Mouse (Mus musculus) kidney, embryonic 16.5 days (tissue): ENCODE measurements around the gene Bcl2. TPM values are rescaled to one million over a fixed set of nuclear protein-coding genes. Genes with fewer than 3 reads are reported as not detected.

Experiments
- ATAC-seq: fragments of 200-750 bp; cut with Nextera tagmentation; 2 replicates; pipeline ENCODE4 v1.8.0; 2017; ENCODE audit warnings: moderate TSS enrichment; ENCODE audit not compliant: low FRiP score, low TSS enrichment
- H3K27ac ChIP-seq: fragments of 300-500 bp; sonication (generic); 2 replicates; pipeline ENCODE4 v1.5.1; 2014; ENCODE audit warnings: low read length
- H3K27me3 ChIP-seq: fragments of 300-500 bp; sonication (generic); 2 replicates; pipeline ENCODE4 v1.6.1; 2014; ENCODE audit warnings: low read length, control low read depth, mixed read lengths; ENCODE audit not compliant: insufficient read depth
- H3K36me3 ChIP-seq: fragments of 300-500 bp; sonication (generic); 2 replicates; pipeline ENCODE4 v1.6.1; 2014; ENCODE audit warnings: low read length, control low read depth, mixed read lengths; ENCODE audit not compliant: insufficient read depth
- H3K4me1 ChIP-seq: fragments of 300-500 bp; sonication (generic); 2 replicates; pipeline ENCODE4 v1.6.1; 2014; ENCODE audit warnings: low read length, control low read depth, mixed read lengths; ENCODE audit not compliant: insufficient read depth
- H3K4me2 ChIP-seq: fragments of 300-500 bp; sonication (generic); replicated peaks from 2 replicates; pipeline ENCODE4 v1.6.1; 2014; ENCODE audit warnings: low read depth, low read length
- H3K4me3 ChIP-seq: fragments of 300-500 bp; sonication (generic); 2 replicates; pipeline ENCODE4 v1.5.1; 2014; ENCODE audit warnings: mild to moderate bottlenecking, low read length
- H3K9ac ChIP-seq: fragments of 300-500 bp; sonication (generic); replicated peaks from 2 replicates; pipeline ENCODE4 v1.6.1; 2014; ENCODE audit warnings: low read length
- H3K9me3 ChIP-seq: fragments of 300-500 bp; sonication (generic); 2 replicates; pipeline ENCODE4 v1.6.1; 2016; ENCODE audit warnings: low read length, control low read depth
- WGBS: fragments of 180-500 bp; shearing (Covaris S2); extraction: QIAGEN DNeasy Blood & Tissue Kit; methylation state at CpG from one replicate; pipeline ENCODE4 v1.1.7; 2014; 5-methylcytosine and 5-hydroxymethylcytosine counted together
- polyA plus RNA-seq: library from polyadenylated mRNA; unstranded; fragments of >200 nt; fragmentation: Nextera tagmentation; extraction: Ambion mirVana; gene quantifications from 2 replicates; pipeline ENCODE4 v1.2.1, GENCODE M21; 2015

The Bcl2 gene
- polyA plus RNA-seq, 1 experiment from 2014 or later = 20.4 TPM

GRCm38 (mm10) chr1:106631869-106632463 lies 82.1 kb downstream of the Bcl2 start:
- WGBS = 88% methylated on average over 3 of the region's 3 CpGs
- ATAC-seq = no peak
- Histone ChIP-seq H3K4me1 (peaks cover 36% of the 10 kb centered on the region), H3K9me3 (no peaks in the 10 kb centered on the region), H3K9ac (no peak overlapping the region), H3K4me3 (no peak overlapping the region), H3K4me2 (no peak overlapping the region), H3K27ac (no peak overlapping the region), H3K27me3 (no peaks in the 10 kb centered on the region), H3K36me3 (no peaks in the 10 kb centered on the region)

GRCm38 (mm10) chr1:106630973-106631372 lies 83.1 kb downstream of the Bcl2 start:
- Histone ChIP-seq H3K4me2 (no peak overlapping the region), H3K4me1 (peaks cover 34% of the 10 kb centered on the region), H3K9ac (0 out of 2 replicates have a peak overlapping the region, but pooled peaks have one; percentile 26), H3K4me3 (no peak overlapping the region), H3K27me3 (no peaks in the 10 kb centered on the region), H3K9me3 (no peaks in the 10 kb centered on the region), H3K36me3 (no peaks in the 10 kb centered on the region), H3K27ac (peak overlapping the region; percentile 88)
- ATAC-seq = no peak
- 71% methylated on average over 2 of the region's 2 CpGs for WGBS

GRCm38 (mm10) chr1:106629931-106630682 lies 84.0 kb downstream of the Bcl2 start:
- whole genome bisulfite sequencing = 9% methylated on average over 4 of the region's 4 CpGs
- ATAC-seq = peak; percentile 74
- H3K9ac ChIP-seq = 0 out of 2 replicates have a peak overlapping the region, but pooled peaks have one; percentile 26
- H3K27me3 ChIP-seq = no peaks in the 10 kb centered on the region
- no peaks in the 10 kb centered on the region for H3K36me3 ChIP-seq
- no peak overlapping the region for H3K4me3 ChIP-seq
- H3K27ac ChIP-seq = peak overlapping the region; percentile 88
- H3K4me2 ChIP-seq = peak overlapping the region; percentile 8; the same call in 1 of the 2 replicates
- no peaks in the 10 kb centered on the region for H3K9me3 ChIP-seq
- peaks cover 34% of the 10 kb centered on the region for H3K4me1 ChIP-seq

GRCm38 (mm10) chr1:106629470-106629830 lies 84.6 kb downstream of the Bcl2 start:
- H3K4me2 ChIP-seq = peak overlapping the region; percentile 8; the same call in 1 of the 2 replicates
- peaks cover 34% of the 10 kb centered on the region for H3K4me1 ChIP-seq
- no peaks in the 10 kb centered on the region for H3K36me3 ChIP-seq
- H3K9me3 ChIP-seq = no peaks in the 10 kb centered on the region
- H3K27ac ChIP-seq = peak overlapping the region; percentile 88
- WGBS = 10% methylated on average over 4 of the region's 4 CpGs
- no peak overlapping the region for H3K4me3 ChIP-seq
- H3K27me3 ChIP-seq = no peaks in the 10 kb centered on the region
- H3K9ac ChIP-seq = no peak overlapping the region
- peak; percentile 78 for ATAC-seq

- Histone ChIP-seq H3K4me1 (peaks cover 34% of the 10 kb centered on the region), H3K27me3 (no peaks in the 10 kb centered on the region), H3K4me2 (peak overlapping the region; percentile 8; the same call in 1 of the 2 replicates), H3K27ac (peak overlapping the region; percentile 88), H3K9ac (no peak overlapping the region), H3K36me3 (no peaks in the 10 kb centered on the region), H3K9me3 (no peaks in the 10 kb centered on the region), H3K4me3 (no peak overlapping the region)
- 25% methylated on average over 3 of the region's 3 CpGs for WGBS
- ATAC-seq = peak; percentile 69
Observed at GRCm38 (mm10) chr1:106628718-106629469, 85.2 kb downstream of the Bcl2 start.

DNA sequence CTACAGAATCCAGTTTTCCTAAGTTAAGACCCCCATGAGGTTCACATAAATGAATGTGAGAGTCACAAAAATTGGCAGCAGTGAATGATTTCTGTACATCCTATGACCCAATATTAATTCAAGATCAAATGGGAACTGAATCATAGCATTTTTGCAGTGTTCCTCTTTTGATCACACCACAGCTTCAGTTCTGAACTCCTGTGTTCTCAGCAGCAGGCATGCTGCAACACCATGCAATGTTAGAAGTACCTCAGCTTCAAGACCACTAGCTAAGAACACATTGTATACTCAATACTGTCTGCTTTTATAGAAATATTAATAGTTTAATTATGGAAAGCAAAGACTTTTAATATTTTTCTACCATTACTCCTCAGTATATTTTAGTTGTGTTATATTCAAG lies 85.8 kb downstream of the Bcl2 start:
- Histone ChIP-seq H3K9ac (no peak overlapping the region), H3K27ac (no peak overlapping the region), H3K4me3 (no peak overlapping the region), H3K9me3 (no peaks in the 10 kb centered on the region), H3K4me1 (peaks cover 34% of the 10 kb centered on the region), H3K4me2 (no peak overlapping the region), H3K36me3 (no peaks in the 10 kb centered on the region), H3K27me3 (no peaks in the 10 kb centered on the region)
- no peak for ATAC-seq

- peaks cover 34% of the 10 kb centered on the region for H3K4me1 ChIP-seq
- H3K9me3 ChIP-seq = no peaks in the 10 kb centered on the region
- no peak overlapping the region for H3K9ac ChIP-seq
- H3K4me3 ChIP-seq = no peak overlapping the region
- no peak for ATAC-seq
- no peaks in the 10 kb centered on the region for H3K27me3 ChIP-seq
- H3K36me3 ChIP-seq = no peaks in the 10 kb centered on the region
- H3K4me2 ChIP-seq = no peak overlapping the region
- WGBS = 25% methylated on average over 5 of the region's 5 CpGs
- no peak overlapping the region for H3K27ac ChIP-seq
Observed at GRCm38 (mm10) chr1:106627241-106627640, 86.8 kb downstream of the Bcl2 start.

DNA sequence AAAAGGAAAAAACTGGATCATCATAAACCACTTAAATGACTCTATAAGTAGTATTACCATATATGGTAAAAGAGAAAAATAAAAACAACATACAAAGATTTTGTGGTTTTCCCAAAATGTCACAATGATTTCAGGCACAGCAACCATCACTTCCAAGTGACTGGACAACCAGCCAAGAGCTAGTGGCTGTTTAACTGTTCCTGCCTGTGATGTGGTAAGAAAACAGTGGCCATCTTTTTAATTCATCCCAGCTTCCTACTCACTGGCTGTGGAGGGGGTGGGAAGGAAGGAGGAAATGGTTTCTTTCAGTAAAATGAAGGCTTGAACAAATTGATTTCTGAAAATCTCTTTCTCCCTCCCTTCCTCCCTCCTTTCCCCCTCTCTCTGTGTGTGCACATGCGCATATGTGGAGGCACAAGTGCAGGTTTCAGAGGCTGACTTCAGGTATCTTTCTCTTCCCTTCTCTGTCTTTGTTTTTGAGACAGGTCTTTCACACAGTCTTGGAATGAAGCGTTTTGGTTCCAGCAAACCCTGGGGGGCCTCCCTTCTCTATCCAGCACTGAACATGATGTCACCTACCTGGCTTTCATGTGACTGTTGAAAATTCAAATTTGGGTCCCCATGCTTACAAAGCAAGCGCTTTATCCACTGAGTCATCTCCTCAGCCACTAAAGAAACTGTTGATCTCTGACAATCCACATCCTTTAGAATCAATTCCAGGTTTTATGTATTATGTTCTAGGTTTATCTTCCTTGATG lies 93.7 kb downstream of the Bcl2 start:
- Histone ChIP-seq H3K27me3 (no peaks in the 10 kb centered on the region), H3K4me2 (no peak overlapping the region), H3K4me3 (no peak overlapping the region), H3K9me3 (no peaks in the 10 kb centered on the region), H3K4me1 (peaks cover 10% of the 10 kb centered on the region; the same call in 1 of the 2 replicates), H3K36me3 (no peaks in the 10 kb centered on the region), H3K9ac (no peak overlapping the region), H3K27ac (no peak overlapping the region)
- WGBS = 82% methylated on average over 3 of the region's 3 CpGs
- ATAC-seq = no peak

GRCm38 (mm10) chr1:106618814-106619213 lies 95.3 kb downstream of the Bcl2 start:
- Histone ChIP-seq H3K9me3 (no peaks in the 10 kb centered on the region), H3K27me3 (no peaks in the 10 kb centered on the region), H3K36me3 (no peaks in the 10 kb centered on the region), H3K4me1 (peaks cover 10% of the 10 kb centered on the region; the same call in 1 of the 2 replicates), H3K9ac (no peak overlapping the region), H3K4me3 (no peak overlapping the region), H3K27ac (no peak overlapping the region), H3K4me2 (no peak overlapping the region)
- WGBS = 73% methylated on average over 3 of the region's 3 CpGs
- ATAC-seq = no peak
